Mouse (Mus musculus) adrenal gland, postnatal 14 days (tissue): ENCODE results near the gene Tnfrsf8. TPM values are rescaled to one million over a fixed set of nuclear protein-coding genes. Genes with fewer than 3 reads are reported as not detected.
"Not testable (repeated sequence)": the region's sequence is repeated elsewhere in the genome, so short reads cannot be mapped to it uniquely, and the experiment has no call there.

Source experiments
- DNase-seq: peaks from one replicate; pipeline ENCODE4 v3.0.0; 2021; ENCODE audit warnings: mixed read lengths
- long read RNA-seq, 2 experiments: library from polyadenylated mRNA; stranded (forward); transcript quantifications; one replicate each; pipeline ENCODE4 v2.0.0; 2021
- total RNA-seq: library from RNA; stranded (reverse); gene quantifications from 2 replicates; pipeline ENCODE4 v1.2.3, GENCODE M21; 2021

Tnfrsf8 gene
- 0.30 and 0.45 TPM in 2 replicates for total RNA-seq
- long read RNA-seq, experiment 1, partial matches to known transcripts, result 0 of 1 reads
- long read RNA-seq, experiment 1, other reads (novel, unspliced or antisense), result 1 of 1 reads
- long read RNA-seq, experiment 2, result 0 reads

DNA sequence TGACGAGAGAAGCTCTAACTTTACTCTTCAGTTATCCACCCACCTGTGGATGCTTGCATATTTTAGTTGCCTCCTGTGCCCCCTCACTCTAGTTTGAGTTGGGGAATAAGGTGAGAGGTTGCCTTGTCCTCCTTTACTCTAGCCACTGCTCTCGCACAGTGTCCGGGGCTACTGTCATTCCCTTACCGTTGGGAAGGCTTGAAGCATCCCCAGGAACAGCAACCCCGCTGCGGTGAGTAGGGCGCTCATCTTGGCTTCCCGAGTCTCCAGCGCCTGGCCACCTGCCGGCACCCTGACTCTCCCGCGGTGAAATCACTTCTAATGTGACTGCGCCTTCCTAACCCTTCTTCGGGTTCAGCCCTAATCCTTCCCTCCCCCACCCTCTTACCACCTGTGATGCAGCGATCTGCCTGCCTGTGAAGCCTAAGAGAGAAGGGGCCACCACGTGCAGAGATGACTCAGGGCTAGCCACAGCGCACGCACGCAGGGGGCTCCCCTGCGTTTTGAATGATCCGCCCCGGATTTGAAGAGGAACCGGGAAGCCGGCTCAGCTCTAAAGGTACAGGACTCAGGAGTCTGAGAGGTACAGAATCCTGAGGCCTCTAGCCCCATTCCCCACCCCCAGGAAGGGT is at the start of gene Tnfrsf8:
Gene Tnfrsf8, minus strand, starts transcription at position 329 of the 632 bp plus-strand sequence.
- DNase-seq, result no peak

DNA sequence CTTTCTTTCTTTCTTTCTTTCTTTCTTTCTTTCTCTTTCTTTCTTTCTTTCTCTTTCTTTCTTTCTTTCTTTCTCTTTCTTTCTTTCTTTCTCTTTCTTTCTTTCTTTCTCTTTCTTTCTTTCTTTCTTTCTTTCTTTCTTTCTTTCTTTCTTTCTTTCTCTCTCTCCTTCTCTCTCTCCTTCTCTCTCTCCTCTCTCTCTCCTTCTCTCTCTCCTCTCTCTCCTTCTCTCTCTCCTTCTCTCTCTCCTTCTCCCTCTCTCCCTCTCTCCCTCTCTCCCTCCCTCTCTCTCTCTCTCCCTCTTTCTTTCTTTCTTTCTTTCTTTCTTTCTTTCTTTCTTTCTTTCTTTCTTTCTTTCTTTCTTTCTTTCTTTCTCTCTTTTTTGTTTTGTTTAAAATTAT is 46.7 kb upstream of the Tnfrsf8 start:
- not testable (repeated sequence) for DNase-seq

DNA sequence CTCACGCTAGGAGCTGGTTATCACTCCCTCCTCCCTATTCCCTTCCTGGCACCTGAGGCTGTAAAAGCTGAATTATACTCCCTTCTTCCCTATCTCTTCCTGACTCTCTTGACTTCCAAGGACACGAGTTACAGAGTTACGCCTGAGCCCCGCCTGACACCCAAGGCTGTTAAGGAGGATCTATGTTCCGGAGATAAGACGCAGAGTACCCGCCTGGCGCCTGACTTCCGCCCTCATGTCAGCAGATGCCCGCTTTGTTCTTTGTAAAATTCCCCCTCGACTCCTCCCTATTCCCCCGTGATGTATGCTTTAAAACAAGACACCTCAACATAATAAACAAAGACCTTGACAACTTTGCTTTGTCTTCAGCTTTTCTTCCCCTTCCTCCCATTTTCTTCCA is 46.1 kb upstream of the Tnfrsf8 start:
- peak; percentile 75 for DNase-seq

DNA sequence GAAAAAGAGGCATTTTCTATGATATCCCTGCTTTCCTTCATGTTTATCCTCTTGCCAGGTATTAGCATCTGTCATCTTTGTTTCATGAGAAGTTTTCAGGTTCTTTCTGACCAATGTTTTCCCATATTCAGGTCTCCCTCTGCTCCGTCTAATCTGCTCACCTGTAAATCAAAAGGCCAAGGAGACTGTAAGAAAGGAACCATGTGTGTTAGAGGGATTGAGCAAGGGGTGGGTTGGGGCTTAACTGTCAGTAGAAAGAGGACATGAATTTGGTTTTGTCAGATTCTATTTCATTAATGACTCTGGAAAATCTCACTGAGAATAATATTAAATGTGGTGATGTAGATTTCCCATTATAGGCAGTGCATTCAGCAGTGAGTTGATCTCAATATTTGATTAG is 45.6 kb upstream of the Tnfrsf8 start:
- no peak for DNase-seq

DNA sequence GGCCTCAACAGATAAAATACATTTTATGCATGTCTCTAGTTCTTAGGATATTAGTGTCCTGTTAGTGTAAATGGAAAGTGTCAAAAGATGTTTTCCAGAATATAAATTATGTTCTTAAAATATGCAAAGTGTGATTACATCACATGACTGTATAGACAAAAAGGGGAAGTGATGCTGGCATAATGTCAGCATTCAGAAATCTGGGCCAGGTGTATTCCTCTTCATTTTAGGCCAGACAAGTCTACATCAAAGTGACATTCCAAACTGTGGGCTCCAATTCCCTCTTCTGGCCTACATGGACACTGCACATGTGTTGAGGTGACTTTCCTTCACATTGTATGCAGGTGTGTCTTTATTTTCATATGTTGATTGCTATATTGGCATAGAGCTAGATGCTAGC is 41.3 kb upstream of the Tnfrsf8 start:
- no peak for DNase-seq

DNA sequence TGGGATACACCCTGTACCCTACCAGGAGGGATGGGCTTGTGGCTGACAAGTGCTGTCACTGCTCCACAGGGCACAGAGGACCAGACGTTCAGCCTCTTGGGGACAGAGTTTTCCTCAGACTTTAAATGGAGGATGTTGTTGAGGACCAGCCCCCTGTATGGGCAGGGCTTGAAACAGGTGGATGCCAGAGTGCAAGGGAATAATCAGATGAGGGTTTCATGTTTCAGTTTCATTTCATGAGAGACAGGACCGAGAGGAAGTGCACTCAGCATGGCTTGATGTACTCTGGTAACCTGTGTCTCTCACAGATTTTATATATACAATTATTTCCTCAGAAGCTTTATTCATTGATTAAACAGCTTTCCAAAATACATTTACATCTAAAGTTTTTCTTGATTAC is 38.9 kb upstream of the Tnfrsf8 start:
- no peak for DNase-seq

DNA sequence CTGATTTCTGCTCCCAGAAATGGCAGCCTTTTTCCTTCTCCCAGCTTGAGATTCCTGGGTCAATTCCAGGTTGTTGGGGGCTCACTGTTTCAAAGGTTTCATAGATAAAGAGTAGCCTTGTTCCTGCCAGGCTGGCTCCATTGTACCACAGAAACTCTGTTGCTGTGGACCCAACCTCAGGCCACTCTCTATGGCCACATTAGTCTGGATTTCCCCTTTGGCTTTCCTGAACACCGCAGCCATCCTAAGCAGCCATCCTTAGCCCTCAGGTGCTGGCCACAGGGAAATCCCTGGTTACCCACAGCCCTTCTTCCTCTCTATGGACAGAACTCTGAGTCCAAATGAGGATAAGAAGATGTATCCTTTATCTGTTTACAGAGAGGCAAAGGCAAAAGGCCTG is 30.0 kb upstream of the Tnfrsf8 start:
- no peak for DNase-seq

DNA sequence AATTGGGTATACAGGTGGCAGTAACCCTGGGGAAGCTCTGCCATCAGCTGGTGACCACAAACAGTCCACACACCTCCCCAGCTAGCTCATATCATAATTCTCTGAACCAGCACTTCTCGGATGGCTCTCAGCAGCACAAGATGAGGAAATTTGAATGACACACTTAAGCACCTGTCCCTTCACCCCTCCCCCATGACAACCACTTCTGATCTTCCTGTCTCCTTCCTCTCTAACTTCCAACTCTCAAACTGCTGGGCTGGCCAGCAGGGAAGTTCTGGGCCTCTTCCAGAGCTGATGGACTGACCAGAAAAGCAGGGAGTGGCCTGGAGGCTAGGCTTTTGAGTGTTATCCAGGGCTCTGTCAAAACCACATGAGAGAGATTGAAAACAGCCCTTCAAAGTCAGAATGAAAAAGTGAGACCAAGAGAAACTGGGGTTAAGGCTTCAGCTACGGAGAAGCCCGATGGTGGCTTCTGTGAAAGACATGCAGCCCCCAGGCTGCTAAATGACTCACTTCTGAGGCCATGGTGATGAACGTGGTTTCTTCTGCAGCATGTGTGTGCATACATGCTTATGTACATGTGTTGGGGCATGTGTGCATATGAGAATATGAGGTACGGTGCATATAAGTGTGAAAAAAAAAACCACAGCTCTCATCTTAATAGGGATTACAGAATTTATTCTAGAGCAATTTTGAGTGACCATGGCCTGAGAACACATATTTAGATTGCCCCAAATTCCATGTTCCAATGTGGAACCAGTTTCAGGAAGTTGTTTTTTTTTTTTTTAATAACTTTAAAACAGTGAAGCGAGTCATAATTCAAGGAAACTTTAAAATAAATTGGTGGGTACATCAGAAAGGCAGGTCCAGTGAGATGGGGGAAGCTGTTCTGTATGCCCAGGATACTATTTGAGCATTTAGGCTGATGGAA is 27.2 kb upstream of the Tnfrsf8 start:
- no peak for DNase-seq

DNA sequence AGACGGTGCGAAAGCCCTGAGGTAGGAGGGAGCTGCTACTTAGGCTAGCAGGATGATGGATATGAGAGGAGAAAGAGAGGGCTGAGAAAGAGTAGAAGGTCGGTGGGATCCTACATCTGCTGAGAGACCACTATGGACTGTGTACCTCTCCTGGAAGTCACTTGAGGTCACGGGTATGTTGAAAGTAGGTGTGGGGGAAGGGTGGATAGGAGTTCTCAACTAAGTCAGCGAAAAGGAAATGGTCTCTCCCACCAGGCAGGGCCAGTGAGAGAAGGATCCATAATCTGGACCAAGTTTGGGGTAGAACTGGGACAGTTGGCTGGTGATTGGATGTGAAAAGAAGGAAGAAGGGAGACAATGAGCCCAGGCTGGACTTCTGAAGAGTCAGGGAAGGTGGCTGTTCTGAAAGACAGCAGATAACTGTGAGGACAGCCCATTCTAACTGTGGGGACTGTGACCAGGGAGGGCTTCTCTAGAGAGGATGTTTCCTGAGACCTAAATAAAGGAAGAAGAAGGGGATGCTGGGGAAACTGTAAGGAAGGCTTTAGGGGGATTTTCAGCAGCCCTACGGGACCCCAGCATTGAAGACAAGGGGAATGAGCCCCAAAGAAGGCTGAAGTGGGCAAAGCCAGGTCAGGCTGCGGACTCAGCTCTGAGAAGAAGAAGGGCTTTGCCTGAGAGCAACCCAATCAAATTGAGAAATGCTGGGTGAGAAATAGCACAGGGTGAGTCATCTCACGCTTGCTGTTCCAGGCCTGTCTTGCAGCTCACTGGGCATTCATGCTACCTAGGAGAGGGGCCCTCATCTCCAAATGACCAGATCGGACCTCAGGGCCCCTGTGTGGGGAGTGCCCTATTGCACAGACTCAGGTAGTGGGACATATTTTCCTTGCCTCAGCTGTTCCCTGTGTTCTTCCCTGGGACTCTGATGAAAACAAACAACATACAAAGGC is 23.2 kb upstream of the Tnfrsf8 start:
- DNase-seq, result no peak

DNA sequence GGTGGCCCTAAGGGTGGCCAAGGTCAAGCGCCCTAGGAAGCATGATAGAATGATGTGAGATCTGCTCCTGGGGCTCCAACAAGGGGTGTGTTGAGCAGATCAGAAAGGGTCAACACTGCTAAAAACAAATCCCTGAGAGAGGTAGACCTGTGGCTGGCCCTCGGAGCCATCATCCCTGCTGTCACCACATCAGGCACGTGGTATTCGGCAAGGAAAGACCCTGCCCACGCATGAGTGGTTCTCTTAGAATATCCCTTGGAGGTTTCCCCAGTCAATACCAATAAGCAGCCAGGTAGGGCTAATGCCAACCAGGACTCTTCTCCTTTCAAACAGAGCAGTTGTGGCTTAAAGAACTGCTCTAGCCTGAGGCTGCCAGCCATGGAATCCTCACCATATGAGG is 21.6 kb upstream of the Tnfrsf8 start:
- no peak for DNase-seq

DNA sequence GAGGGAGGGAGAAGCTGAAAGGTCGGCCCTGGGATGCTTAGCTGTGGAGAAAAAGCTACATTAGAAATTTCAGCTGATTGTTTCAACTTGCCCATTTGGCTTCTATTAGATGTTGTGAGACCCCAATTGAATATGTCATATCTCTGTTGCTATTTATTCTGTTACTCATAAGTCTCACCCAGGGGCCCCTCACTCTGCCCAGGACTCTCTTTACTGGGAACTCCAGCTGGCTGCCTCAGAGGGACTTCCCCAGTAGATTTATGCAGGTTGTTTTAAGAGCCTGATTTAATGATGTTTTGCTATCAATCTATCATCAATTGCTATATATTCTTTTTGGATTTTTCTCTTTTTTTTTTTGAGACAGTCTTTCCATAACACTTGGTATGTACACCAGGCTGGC is 21.1 kb upstream of the Tnfrsf8 start:
- no peak for DNase-seq

DNA sequence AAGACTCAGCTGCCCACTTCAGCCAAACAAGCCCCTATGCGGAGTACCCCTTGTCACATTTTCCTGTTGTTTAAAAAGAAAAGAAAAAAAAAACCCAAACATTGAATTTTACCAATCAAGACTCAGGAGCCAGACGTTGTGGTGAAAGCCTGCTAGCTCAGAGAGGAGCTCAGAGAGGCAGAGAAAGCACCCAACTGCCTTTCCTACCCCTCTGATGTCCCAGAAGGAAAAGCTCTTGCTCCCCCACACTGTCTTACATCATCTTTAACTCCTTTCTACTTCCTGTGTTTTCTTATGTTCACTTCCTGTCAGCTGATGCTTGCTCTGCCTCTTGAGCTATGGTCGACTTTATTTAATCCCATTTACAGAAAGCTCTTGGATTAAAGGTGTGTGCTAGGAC is 8.7 kb upstream of the Tnfrsf8 start:
- no peak for DNase-seq

DNA sequence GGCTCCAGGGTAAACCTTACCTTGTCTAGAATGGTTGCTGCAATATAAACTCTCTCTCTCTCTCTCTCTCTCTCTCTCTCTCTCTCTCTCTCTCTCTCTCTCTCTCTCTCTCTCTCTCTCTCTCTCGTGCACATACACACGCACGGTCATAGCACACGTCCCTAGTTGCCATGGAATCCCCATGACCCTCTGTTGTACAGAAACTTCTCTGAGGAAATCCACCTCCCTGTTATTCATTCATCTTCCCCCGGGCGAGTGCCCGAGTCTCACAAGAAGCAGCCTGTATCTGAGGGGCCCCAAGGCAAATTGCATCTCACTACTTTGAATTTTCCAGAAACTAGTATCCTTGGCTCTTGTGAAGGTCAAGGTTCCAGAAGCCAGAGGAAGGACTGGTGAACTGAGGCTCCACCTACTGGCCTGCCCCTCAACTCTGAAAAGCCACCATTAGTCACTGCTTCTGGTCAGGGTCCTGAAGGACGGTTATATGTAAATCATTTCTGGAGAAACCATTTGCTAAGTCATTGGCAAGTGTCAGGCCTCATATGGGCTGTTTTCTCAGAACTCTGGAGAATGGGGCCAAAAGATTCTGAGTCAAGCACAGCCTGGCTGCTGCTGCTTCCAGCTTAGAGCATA is 8.1 kb upstream of the Tnfrsf8 start:
- DNase-seq, result peak; percentile 68

DNA sequence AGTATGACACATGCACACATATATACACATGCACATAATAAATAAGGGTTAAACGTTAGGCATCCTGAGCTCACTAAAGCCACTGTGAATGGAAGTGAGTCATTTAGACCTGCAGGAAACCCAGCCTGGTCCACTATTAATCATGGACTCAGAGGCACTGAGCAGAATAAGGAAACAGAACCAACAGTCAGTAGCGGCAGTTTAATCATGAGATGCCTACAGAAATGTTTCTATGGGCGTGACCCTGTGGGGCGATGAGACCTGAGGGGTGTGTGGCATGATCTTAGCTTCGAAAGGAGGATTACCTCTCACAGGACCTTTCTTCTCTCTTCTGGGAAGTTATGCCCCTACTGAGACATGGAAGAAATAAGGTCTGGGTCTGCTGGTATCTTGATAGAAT is 7.2 kb upstream of the Tnfrsf8 start:
- DNase-seq, result no peak

DNA sequence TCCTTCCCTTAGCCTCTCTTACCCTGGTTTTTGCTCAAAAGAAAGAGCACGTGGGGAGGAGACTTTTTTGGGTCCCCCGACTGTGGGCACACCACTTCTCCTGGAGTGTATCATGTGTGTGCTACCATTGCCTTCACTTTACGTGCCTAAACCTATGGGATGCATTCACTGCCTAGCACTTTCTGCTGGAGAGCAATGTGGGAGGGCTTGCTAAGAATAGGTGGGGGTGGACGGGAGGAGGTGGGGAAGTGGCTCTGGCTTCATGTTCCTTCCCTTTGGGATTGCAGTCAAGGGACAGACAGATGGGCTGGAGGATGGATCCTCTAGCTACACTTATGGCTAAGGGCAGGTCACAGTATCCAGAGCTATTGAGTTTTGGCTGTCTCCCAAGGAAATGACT is 5.7 kb upstream of the Tnfrsf8 start:
- no peak for DNase-seq

DNA sequence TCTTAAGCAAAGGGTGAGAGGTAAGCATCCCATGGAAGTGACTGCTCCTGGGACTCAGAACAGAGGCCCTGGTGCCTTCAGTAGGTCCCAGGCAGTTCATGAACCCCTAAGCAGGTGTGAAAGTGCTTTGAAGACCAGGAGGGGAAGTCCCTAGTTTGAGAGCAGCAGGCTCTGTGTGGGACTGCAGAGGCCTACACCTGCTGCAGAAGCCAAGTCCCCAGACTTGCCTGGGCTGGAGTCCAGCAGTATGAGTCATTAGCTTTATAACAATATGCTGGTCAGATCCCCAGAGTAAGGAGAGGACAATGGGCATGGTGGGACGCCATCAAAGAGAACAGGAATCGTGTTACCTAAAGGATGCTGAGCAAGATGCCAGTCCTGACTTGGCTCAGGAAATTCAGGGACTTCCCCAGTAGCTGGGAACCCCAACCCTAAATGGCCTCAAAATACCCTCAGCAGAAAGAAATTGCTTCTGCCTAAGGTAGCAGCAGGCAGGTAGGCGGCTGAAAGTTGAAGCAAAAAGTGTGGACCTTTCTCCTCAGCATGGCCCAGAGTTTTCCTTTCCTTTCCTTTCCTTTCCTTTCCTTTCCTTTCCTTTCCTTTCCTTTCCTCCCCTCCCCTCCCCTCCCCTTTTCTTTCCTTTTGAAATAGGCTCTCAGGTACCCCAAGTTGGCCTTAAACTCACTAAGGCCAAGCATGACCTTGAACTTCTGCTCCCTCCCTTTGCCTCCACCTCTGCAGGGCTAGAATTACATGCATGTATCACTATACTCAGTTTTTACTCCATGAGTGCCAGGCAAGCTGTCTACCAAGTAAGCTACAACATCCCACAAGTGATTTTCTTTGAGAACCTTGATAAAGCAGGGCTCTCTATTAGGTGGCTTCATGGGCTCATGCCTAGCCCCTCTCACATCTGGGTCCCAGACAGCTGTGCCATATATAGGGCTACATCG is 4.6 kb upstream of the Tnfrsf8 start:
- peak; percentile 80 for DNase-seq

DNA sequence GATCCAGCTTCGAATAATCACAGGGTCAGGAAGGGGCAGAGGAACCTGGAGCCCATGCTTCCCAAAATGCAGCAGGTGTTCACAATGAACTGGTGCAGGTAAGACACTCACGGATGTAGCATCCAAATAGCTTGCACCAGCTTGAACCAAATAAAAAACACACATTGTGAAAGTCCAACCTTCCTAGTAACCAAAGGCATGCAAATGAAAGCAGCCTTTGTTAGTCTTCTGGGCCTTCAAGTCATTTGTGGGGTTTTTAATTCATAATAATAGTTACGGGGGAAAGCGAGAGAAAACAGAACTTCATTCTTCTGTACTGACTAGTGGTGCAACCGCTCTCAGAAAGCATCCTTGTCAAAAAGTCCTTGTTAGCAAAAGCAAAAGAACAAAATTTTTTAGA is 1.7 kb upstream of the Tnfrsf8 start:
- no peak for DNase-seq

DNA sequence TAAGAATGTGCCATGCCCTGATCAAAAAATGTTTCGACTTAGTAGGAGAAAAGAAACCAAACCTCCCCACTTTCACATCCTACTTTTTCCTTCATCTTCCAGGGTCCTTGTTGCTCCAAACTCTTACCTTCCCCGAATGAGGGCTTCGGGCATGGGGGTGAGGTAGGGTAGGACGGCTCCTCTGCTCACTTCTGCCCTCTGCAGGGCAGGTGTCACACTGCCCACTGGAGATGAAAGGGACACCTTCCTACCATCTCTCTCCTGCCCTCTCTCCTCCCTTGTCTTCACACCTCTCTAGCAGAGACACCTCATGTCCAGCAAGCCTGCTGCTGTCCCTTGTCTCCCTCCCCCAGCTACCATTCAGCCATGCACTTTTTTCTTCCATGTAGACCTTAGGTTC is 998 bp downstream of the Tnfrsf8 start:
- DNase-seq, result no peak

DNA sequence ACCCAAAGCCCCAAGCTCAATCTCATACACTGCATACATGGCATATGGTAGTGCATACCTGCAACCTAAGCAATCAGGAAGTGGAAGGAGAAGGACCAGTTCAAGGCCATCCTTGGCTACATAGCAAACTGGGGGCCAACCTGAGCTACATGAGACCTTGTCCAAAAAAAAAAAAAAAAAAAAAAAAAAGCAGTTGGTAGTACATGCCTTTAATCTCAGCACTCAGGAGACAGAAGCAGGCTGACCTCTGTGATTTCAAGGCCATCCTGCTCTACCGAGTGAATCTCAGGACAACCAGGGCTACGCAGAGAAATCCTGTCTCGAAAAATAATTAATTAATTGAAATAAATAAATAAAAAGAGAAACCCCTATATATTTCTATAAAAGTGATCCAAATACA is 1.7 kb downstream of the Tnfrsf8 start:
- no peak for DNase-seq

DNA sequence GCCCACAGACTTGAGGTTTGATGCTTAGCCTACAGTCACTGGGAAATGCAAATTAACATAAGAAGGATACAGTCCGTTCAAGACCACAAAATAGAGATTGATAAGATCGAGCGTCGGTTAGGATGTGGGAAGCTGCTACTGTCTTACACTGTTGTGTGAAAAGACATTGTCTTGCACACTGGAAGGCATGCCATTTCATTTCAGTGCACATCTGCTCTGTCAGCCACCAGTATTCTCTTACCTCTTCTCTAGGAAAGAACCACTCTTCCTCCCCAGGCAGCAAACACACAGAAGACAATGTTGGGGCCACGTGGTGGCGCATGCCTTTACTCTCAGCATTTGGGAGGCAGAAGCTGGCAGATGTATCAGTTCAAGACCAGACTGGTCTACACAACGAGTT is 2.4 kb downstream of the Tnfrsf8 start:
- no peak for DNase-seq

DNA sequence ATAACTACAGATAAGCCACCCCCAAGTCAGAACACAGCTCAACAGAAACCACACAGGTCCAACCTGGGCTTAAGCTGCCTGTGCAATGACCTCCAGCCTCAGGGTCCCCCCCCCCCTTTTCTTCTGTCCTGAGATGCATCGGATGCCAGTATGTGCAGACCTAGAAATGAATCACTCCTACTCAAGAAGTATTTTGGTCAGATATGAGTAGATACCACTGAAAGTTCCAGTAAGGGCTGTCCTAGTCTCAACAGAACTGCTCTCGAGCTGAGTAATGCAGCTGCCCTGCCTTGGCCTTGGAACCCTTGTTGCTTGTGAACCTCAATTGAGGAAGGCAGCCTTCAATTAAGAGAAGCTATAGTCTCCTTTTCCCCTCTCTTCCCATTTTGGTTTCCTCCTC is 4.1 kb downstream of the Tnfrsf8 start:
- no peak for DNase-seq
